Mouse (Mus musculus) liver, adult 2 months (tissue): ENCODE measurements around the gene Ffar1. TPM values are rescaled to one million over a fixed set of nuclear protein-coding genes. Genes with fewer than 3 reads are reported as not detected.

Experiments used
- DNase-seq: peaks from one replicate; pipeline ENCODE4 v3.0.0-alpha.2; 2011; ENCODE audit warnings: low read depth, low spot score; ENCODE audit errors: extremely low read depth
- H3K27ac ChIP-seq: fragments of 200-500 bp; replicated peaks from 2 replicates; pipeline ENCODE4 v1.5.1; 2012; ENCODE audit warnings: low read depth, mild to moderate bottlenecking, control low read depth, inconsistent platforms, low read length; ENCODE audit not compliant: insufficient read depth
- H3K27me3 ChIP-seq: fragments of 200-500 bp; 2 replicates; pipeline ENCODE4 v1.6.1; 2012; ENCODE audit warnings: mild to moderate bottlenecking, moderate library complexity, low read length, inconsistent platforms; ENCODE audit not compliant: control insufficient read depth, insufficient read depth
- H3K36me3 ChIP-seq: fragments of 200-500 bp; 2 replicates; pipeline ENCODE4 v1.6.1; 2012; ENCODE audit warnings: low read length, inconsistent platforms; ENCODE audit not compliant: control insufficient read depth, insufficient read depth
- H3K4me1 ChIP-seq: fragments of 200-500 bp; 2 replicates; pipeline ENCODE4 v1.6.1; 2011; ENCODE audit warnings: low read length; ENCODE audit not compliant: control insufficient read depth, insufficient read depth
- H3K4me3 ChIP-seq: fragments of 200-500 bp; 2 replicates; pipeline ENCODE4 v1.5.1; 2011; ENCODE audit warnings: low read depth, mild to moderate bottlenecking, control low read depth, low read length, moderate library complexity; ENCODE audit not compliant: insufficient read depth
- H3K79me2 ChIP-seq: fragments of 200-500 bp; 2 replicates; pipeline ENCODE4 v1.6.1; 2012; ENCODE audit warnings: inconsistent platforms, mild to moderate bottlenecking, low read length, moderate library complexity; ENCODE audit not compliant: control insufficient read depth, insufficient read depth
- H3K9ac ChIP-seq: fragments of 200-500 bp; 2 replicates; pipeline ENCODE4 v1.6.1; 2012; ENCODE audit warnings: low read depth, mild to moderate bottlenecking, control low read depth, inconsistent platforms, low read length
- CTCF ChIP-seq: fragments of 200-500 bp; IDR thresholded peaks from 2 replicates; pipeline ENCODE4 v1.5.1; 2011; ENCODE audit warnings: low read depth, low read length, control low read depth
- POLR2A ChIP-seq: fragments of 200-500 bp; IDR thresholded peaks from 2 replicates; pipeline ENCODE4 v1.6.1; 2011; ENCODE audit warnings: low read length, control low read depth; ENCODE audit not compliant: insufficient read depth; ENCODE audit errors: extremely low read depth
- WGBS: fragments of 180-500 bp; shearing (Covaris S2); methylation state at CpG from one replicate; pipeline ENCODE4 v1.1.7; 2018; 5-methylcytosine and 5-hydroxymethylcytosine counted together
- polyA plus RNA-seq: library from polyadenylated mRNA; depleted of rRNA; stranded (reverse); fragments of >200 nt; gene quantifications from 2 replicates; pipeline ENCODE4 v1.2.3, GENCODE M21; 2012
- total RNA-seq: library from RNA; depleted of rRNA; stranded (reverse); fragments of >200 nt; gene quantifications from 2 replicates; pipeline ENCODE4 v1.2.3, GENCODE M21; 2014

Ffar1 gene
- total and polyA plus RNA-seq, 2 experiments: 0.21 TPM; not detected in 1

GRCm38 (mm10) chr7:30824306-30824705 is 37.1 kb downstream of the Ffar1 start:
- H3K79me2 ChIP-seq: no peaks in the 10 kb centered on the region
- no peak for TF ChIP-seq CTCF
- no peak for TF ChIP-seq POLR2A
- no peak overlapping the region for H3K4me3 ChIP-seq
- peak; percentile 90 for DNase-seq
- H3K9ac ChIP-seq: no peak overlapping the region
- H3K27ac ChIP-seq: no peak overlapping the region
- H3K36me3 ChIP-seq: no peaks in the 10 kb centered on the region
- 49% methylated on average over 3 of the region's 3 CpGs for WGBS
- H3K4me1 ChIP-seq: peaks cover 3% of the 10 kb centered on the region; the same call in 1 of the 2 replicates
- no peaks in the 10 kb centered on the region for H3K27me3 ChIP-seq

- no peak for TF ChIP-seq POLR2A
- TF ChIP-seq CTCF: no peak
- 94% methylated on average over 18 of the region's 18 CpGs for WGBS
These were observed 37.7 kb downstream of the Ffar1 start, which contains the start of gene Ffar2 for GRCm38 (mm10) chr7:30823675-30824074. Ffar2 (minus strand) TSS chr7:30823775.

DNA sequence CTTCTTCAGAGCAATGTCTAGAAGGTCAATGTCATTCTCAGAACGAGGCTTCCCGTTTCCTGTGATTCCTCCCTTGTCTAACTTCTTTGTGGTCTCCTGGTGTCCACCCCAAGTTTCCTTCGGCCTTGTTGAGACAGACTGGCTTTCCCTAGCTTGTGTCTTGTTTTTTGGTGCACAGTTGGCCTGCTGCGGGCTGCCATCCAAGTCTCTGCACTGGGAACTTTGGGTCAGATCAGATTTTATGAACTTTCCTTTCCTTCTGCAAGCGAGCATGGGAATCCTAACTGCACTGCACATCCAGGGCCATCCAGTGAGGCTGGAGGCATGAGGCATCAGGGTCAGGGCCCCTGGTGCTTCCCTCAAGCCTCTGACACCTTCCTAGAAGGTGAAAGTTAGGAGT is 39.8 kb downstream of the Ffar1 start:
- H3K36me3 ChIP-seq: no peaks in the 10 kb centered on the region
- H3K27ac ChIP-seq: no peak overlapping the region
- TF ChIP-seq POLR2A (no peak), CTCF (no peak)
- no peaks in the 10 kb centered on the region for H3K27me3 ChIP-seq
- 69% methylated on average over 5 of the region's 5 CpGs for WGBS
- DNase-seq: no peak
- H3K4me3 ChIP-seq: no peak overlapping the region
- H3K4me1 ChIP-seq: peaks cover 3% of the 10 kb centered on the region; the same call in 1 of the 2 replicates
- H3K9ac ChIP-seq: no peak overlapping the region
- no peaks in the 10 kb centered on the region for H3K79me2 ChIP-seq

More at GRCm38 (mm10) chr7:30823675-30824074, 37.7 kb downstream of the Ffar1 start, which contains the start of gene Ffar2:
- Histone ChIP-seq H3K4me1 (peaks cover 3% of the 10 kb centered on the region; the same call in 1 of the 2 replicates), H3K9ac (no peak within 1 kb of the TSS), H3K4me3 (no peak within 1 kb of the TSS), H3K27me3 (no peaks in the 10 kb centered on the region), H3K36me3 (no peaks in the 10 kb centered on the region), H3K79me2 (no peaks in the 10 kb centered on the region), H3K27ac (no peak within 1 kb of the TSS)
- DNase-seq: no peak

DNA sequence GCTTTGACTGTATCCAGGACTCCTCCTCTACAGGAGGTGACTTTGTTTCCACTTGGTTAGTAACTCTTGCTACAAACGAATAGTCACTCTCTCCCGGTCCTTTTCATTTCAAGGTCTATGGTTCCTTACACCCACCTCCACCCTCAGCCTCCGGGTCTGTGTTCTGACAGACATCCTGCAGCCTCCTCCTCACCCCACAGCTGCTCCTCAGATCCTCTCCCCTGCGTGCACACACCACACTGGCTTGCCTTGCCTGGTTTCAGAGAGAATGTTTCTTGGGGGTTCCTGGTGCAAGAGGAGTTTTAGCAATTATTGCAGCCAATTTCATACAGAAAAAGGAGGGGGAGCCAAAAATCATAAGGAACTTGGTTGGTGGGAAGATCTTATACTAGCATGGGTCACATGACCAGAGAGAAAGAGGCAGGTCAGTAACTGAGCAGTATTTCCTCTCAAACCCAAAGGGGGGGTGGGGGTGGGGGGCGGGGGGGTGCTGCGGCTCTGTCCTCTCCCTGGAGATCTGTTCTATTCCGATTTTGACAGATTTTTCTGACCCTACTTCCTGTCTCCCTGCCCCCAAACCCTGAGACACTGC is 40.4 kb downstream of the Ffar1 start:
- TF ChIP-seq POLR2A (no peak), CTCF (no peak)
- Histone ChIP-seq H3K9ac (no peak overlapping the region), H3K4me1 (peaks cover 3% of the 10 kb centered on the region; the same call in 1 of the 2 replicates)

DNA sequence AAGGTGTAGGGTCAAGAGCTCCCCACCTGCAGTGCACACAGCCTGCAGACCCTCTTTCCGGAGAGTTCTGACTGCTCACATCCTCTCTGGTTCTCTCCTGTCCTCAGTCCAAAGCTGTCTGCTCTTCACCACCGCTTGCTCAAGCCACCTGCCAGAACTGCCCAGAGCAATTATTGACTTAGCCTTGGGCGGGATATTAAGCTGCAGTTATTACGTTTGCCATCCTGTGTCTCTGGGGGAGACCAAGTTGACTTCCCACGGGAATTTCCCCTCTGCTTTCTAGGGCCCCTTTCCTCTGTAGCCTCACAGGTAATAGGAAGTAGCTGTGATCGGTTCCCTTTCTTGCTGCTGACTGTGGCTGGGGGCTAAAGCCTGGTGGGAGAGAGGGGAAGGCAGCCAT is 41.2 kb downstream of the Ffar1 start:
- Histone ChIP-seq H3K79me2 (no peaks in the 10 kb centered on the region), H3K27me3 (no peaks in the 10 kb centered on the region), H3K9ac (no peak overlapping the region), H3K36me3 (no peaks in the 10 kb centered on the region), H3K4me1 (peaks cover 3% of the 10 kb centered on the region; the same call in 1 of the 2 replicates), H3K27ac (no peak overlapping the region), H3K4me3 (no peak overlapping the region)
- WGBS: 23% methylated on average over 6 of the region's 6 CpGs
- TF ChIP-seq POLR2A: no peak
- TF ChIP-seq CTCF: no peak
- DNase-seq: peak; percentile 74

More for the DNA sequence above, 40.4 kb downstream of the Ffar1 start:
- Histone ChIP-seq H3K27me3 (no peaks in the 10 kb centered on the region), H3K79me2 (no peaks in the 10 kb centered on the region), H3K27ac (no peak overlapping the region), H3K36me3 (no peaks in the 10 kb centered on the region), H3K4me3 (no peak overlapping the region)
- DNase-seq: no peak
- 57% methylated on average over 7 of the region's 7 CpGs for WGBS

- Histone ChIP-seq H3K27ac (no peak overlapping the region), H3K79me2 (no peaks in the 10 kb centered on the region), H3K4me1 (peaks cover 11% of the 10 kb centered on the region), H3K4me3 (no peak overlapping the region), H3K27me3 (no peaks in the 10 kb centered on the region), H3K9ac (no peak overlapping the region), H3K36me3 (no peaks in the 10 kb centered on the region)
- WGBS: 13% methylated on average over 6 of the region's 6 CpGs
- TF ChIP-seq POLR2A: no peak
- no peak for TF ChIP-seq CTCF
- DNase-seq: peak; percentile 72
These were observed 49.0 kb downstream of the Ffar1 start for GRCm38 (mm10) chr7:30812291-30812807.
